Mouse (Mus musculus): ENCODE measurements around the gene Bach2. TPM values are rescaled to one million over a fixed set of nuclear protein-coding genes. Genes with fewer than 3 reads are reported as not detected.

Bach2 gene
- polyA plus RNA-seq, 1 experiment from 2014 or later = 19.1 TPM

GRCm38 (mm10) chr4:32461986-32462385 lies 223.4 kb downstream of the Bach2 start:
- Histone ChIP-seq H3K9ac (ENCODE audit: low read depth, low read length) (no peak overlapping the region), H3K27me3 (replicated peaks; ENCODE audit: control insufficient read depth, insufficient read depth, low read length) (no peaks in the 10 kb centered on the region), H3K36me3 (ENCODE audit: control insufficient read depth, insufficient read depth, low read length) (no peaks in the 10 kb centered on the region), H3K27ac (ENCODE audit: low read depth, low read length) (no peak overlapping the region), H3K4me3 (ENCODE audit: low read length) (no peak overlapping the region), H3K4me2 (ENCODE audit: low read length) (no peak overlapping the region), H3K4me1 (ENCODE audit: control insufficient read depth, insufficient read depth, low read depth, low read length) (no peaks in the 10 kb centered on the region), H3K9me3 (ENCODE audit: control insufficient read depth, low read length) (no peaks in the 10 kb centered on the region)
- no peak for ATAC-seq
- WGBS = 75% methylated on average over 7 of the region's 7 CpGs

GRCm38 (mm10) chr4:32463065-32463464 lies 224.5 kb downstream of the Bach2 start:
- no peaks in the 10 kb centered on the region for H3K27me3 ChIP-seq (replicated peaks; ENCODE audit: control insufficient read depth, insufficient read depth, low read length)

GRCm38 (mm10) chr4:32464540-32464939 lies 225.9 kb downstream of the Bach2 start:
- Histone ChIP-seq H3K9ac (ENCODE audit: low read depth, low read length) (no peak overlapping the region), H3K27me3 (replicated peaks; ENCODE audit: control insufficient read depth, insufficient read depth, low read length) (no peaks in the 10 kb centered on the region), H3K27ac (ENCODE audit: low read depth, low read length) (no peak overlapping the region), H3K36me3 (ENCODE audit: control insufficient read depth, insufficient read depth, low read length) (no peaks in the 10 kb centered on the region), H3K9me3 (ENCODE audit: control insufficient read depth, low read length) (peaks cover 2% of the 10 kb centered on the region; the same call in 1 of the 2 replicates), H3K4me2 (ENCODE audit: low read length) (no peak overlapping the region), H3K4me3 (ENCODE audit: low read length) (no peak overlapping the region), H3K4me1 (ENCODE audit: control insufficient read depth, insufficient read depth, low read depth, low read length) (no peaks in the 10 kb centered on the region)
- ATAC-seq = no peak
- 80% methylated on average over 6 of the region's 6 CpGs for WGBS

More at GRCm38 (mm10) chr4:32463065-32463464, 224.5 kb downstream of the Bach2 start:
- Histone ChIP-seq H3K4me3 (ENCODE audit: low read length) (no peak overlapping the region), H3K4me1 (ENCODE audit: control insufficient read depth, insufficient read depth, low read depth, low read length) (no peaks in the 10 kb centered on the region), H3K36me3 (ENCODE audit: control insufficient read depth, insufficient read depth, low read length) (no peaks in the 10 kb centered on the region), H3K9ac (ENCODE audit: low read depth, low read length) (no peak overlapping the region), H3K27ac (ENCODE audit: low read depth, low read length) (no peak overlapping the region), H3K9me3 (ENCODE audit: control insufficient read depth, low read length) (no peaks in the 10 kb centered on the region), H3K4me2 (ENCODE audit: low read length) (no peak overlapping the region)
- WGBS = 85% methylated on average over 6 of the region's 6 CpGs
- no peak for ATAC-seq

GRCm38 (mm10) chr4:32466031-32466430 lies 227.4 kb downstream of the Bach2 start:
- no peak overlapping the region for H3K27ac ChIP-seq (ENCODE audit: low read depth, low read length)
- 77% methylated on average over 8 of the region's 8 CpGs for WGBS
- no peak for ATAC-seq

GRCm38 (mm10) chr4:32477977-32478660 lies 239.5 kb downstream of the Bach2 start:
- Histone ChIP-seq H3K9ac (ENCODE audit: low read depth, low read length) (no peak overlapping the region), H3K4me3 (ENCODE audit: low read length) (no peak overlapping the region), H3K27me3 (replicated peaks; ENCODE audit: control insufficient read depth, insufficient read depth, low read length) (no peaks in the 10 kb centered on the region), H3K27ac (ENCODE audit: low read depth, low read length) (no peak overlapping the region), H3K36me3 (ENCODE audit: control insufficient read depth, insufficient read depth, low read length) (no peaks in the 10 kb centered on the region), H3K9me3 (ENCODE audit: control insufficient read depth, low read length) (peaks cover 4% of the 10 kb centered on the region), H3K4me2 (ENCODE audit: low read length) (no peak overlapping the region), H3K4me1 (ENCODE audit: control insufficient read depth, insufficient read depth, low read depth, low read length) (peaks cover 39% of the 10 kb centered on the region)
- no peak for ATAC-seq
- 25% methylated on average over 6 of the region's 6 CpGs for WGBS

More at GRCm38 (mm10) chr4:32466031-32466430, 227.4 kb downstream of the Bach2 start:
- no peaks in the 10 kb centered on the region for H3K27me3 ChIP-seq (replicated peaks; ENCODE audit: control insufficient read depth, insufficient read depth, low read length)
- no peak overlapping the region for H3K4me3 ChIP-seq (ENCODE audit: low read length)
- H3K9me3 ChIP-seq (ENCODE audit: control insufficient read depth, low read length) = peaks cover 5% of the 10 kb centered on the region; the same call in 1 of the 2 replicates
- no peak overlapping the region for H3K9ac ChIP-seq (ENCODE audit: low read depth, low read length)
- H3K36me3 ChIP-seq (ENCODE audit: control insufficient read depth, insufficient read depth, low read length) = no peaks in the 10 kb centered on the region
- H3K4me2 ChIP-seq (ENCODE audit: low read length) = no peak overlapping the region
- H3K4me1 ChIP-seq (ENCODE audit: control insufficient read depth, insufficient read depth, low read depth, low read length) = no peaks in the 10 kb centered on the region

GRCm38 (mm10) chr4:32479231-32479630 lies 240.6 kb downstream of the Bach2 start:
- Histone ChIP-seq H3K4me3 (ENCODE audit: low read length) (no peak overlapping the region), H3K9me3 (ENCODE audit: control insufficient read depth, low read length) (peaks cover 4% of the 10 kb centered on the region), H3K9ac (ENCODE audit: low read depth, low read length) (no peak overlapping the region), H3K4me1 (ENCODE audit: control insufficient read depth, insufficient read depth, low read depth, low read length) (peaks cover 45% of the 10 kb centered on the region), H3K27me3 (replicated peaks; ENCODE audit: control insufficient read depth, insufficient read depth, low read length) (no peaks in the 10 kb centered on the region), H3K27ac (ENCODE audit: low read depth, low read length) (no peak overlapping the region), H3K4me2 (ENCODE audit: low read length) (no peak overlapping the region), H3K36me3 (ENCODE audit: control insufficient read depth, insufficient read depth, low read length) (no peaks in the 10 kb centered on the region)
- ATAC-seq = no peak
- 11% methylated on average over 3 of the region's 3 CpGs for WGBS

GRCm38 (mm10) chr4:32479801-32480700 lies 241.4 kb downstream of the Bach2 start:
- Histone ChIP-seq H3K4me3 (ENCODE audit: low read length) (no peak overlapping the region), H3K4me2 (ENCODE audit: low read length) (no peak overlapping the region), H3K9me3 (ENCODE audit: control insufficient read depth, low read length) (no peaks in the 10 kb centered on the region; the same call in 1 of the 2 replicates), H3K9ac (ENCODE audit: low read depth, low read length) (no peak overlapping the region), H3K36me3 (ENCODE audit: control insufficient read depth, insufficient read depth, low read length) (no peaks in the 10 kb centered on the region), H3K27me3 (replicated peaks; ENCODE audit: control insufficient read depth, insufficient read depth, low read length) (no peaks in the 10 kb centered on the region), H3K27ac (ENCODE audit: low read depth, low read length) (peak overlapping the region; percentile 0; the same call in 1 of the 2 replicates), H3K4me1 (ENCODE audit: control insufficient read depth, insufficient read depth, low read depth, low read length) (peaks cover 45% of the 10 kb centered on the region)
- WGBS = 42% methylated on average over 16 of the region's 16 CpGs
- ATAC-seq = peak; percentile 34

- Histone ChIP-seq H3K4me1 (ENCODE audit: control insufficient read depth, insufficient read depth, low read depth, low read length) (peaks cover 48% of the 10 kb centered on the region), H3K27ac (ENCODE audit: low read depth, low read length) (peak overlapping the region; percentile 41), H3K36me3 (ENCODE audit: control insufficient read depth, insufficient read depth, low read length) (no peaks in the 10 kb centered on the region), H3K27me3 (replicated peaks; ENCODE audit: control insufficient read depth, insufficient read depth, low read length) (no peaks in the 10 kb centered on the region), H3K4me3 (ENCODE audit: low read length) (no peak overlapping the region), H3K4me2 (ENCODE audit: low read length) (peak overlapping the region; percentile 33), H3K9me3 (ENCODE audit: control insufficient read depth, low read length) (no peaks in the 10 kb centered on the region), H3K9ac (ENCODE audit: low read depth, low read length) (peak overlapping the region; percentile 55)
- peak; percentile 46 for ATAC-seq
- 19% methylated on average over 18 of the region's 18 CpGs for WGBS
These were observed 242.9 kb downstream of the Bach2 start for GRCm38 (mm10) chr4:32481366-32482055.
